Mouse (Mus musculus) embryonic facial prominence, embryonic 15.5 days (tissue): ENCODE measurements around the gene Letmd1. TPM values are rescaled to one million over a fixed set of nuclear protein-coding genes. Genes with fewer than 3 reads are reported as not detected.
A peak's percentile ranks its signal among the peaks of the same experiment; 100 is the strongest.
"Not testable (repeated sequence)": the region's sequence is repeated elsewhere in the genome, so short reads cannot be mapped to it uniquely, and the experiment has no call there.

Experiments
- ATAC-seq: fragments of 200-750 bp; cut with Nextera tagmentation; 2 replicates; pipeline ENCODE4 v1.8.0; 2017; ENCODE audit warnings: low read depth, moderate TSS enrichment; ENCODE audit not compliant: insufficient number of reproducible peaks, low FRiP score, low TSS enrichment
- H3K27ac ChIP-seq: fragments of 300-500 bp; sonication (generic); replicated peaks from 2 replicates; pipeline ENCODE4 v1.5.1; 2015; ENCODE audit warnings: mild to moderate bottlenecking, inconsistent platforms
- H3K27me3 ChIP-seq: fragments of 300-500 bp; sonication (generic); 2 replicates; pipeline ENCODE4 v1.6.1; 2015; ENCODE audit warnings: inconsistent platforms
- H3K36me3 ChIP-seq: fragments of 300-500 bp; sonication (generic); 2 replicates; pipeline ENCODE4 v1.6.1; 2015; ENCODE audit warnings: mild to moderate bottlenecking, inconsistent platforms
- H3K4me1 ChIP-seq: fragments of 300-500 bp; sonication (generic); 2 replicates; pipeline ENCODE4 v1.6.1; 2015; ENCODE audit warnings: inconsistent platforms
- H3K4me2 ChIP-seq: fragments of 300-500 bp; sonication (generic); replicated peaks from 2 replicates; pipeline ENCODE4 v1.6.1; 2015; ENCODE audit warnings: mild to moderate bottlenecking, inconsistent platforms
- H3K4me3 ChIP-seq: fragments of 300-500 bp; sonication (generic); replicated peaks from 2 replicates; pipeline ENCODE4 v1.5.1; 2015; ENCODE audit warnings: mild to moderate bottlenecking, inconsistent platforms
- H3K9ac ChIP-seq: fragments of 300-500 bp; sonication (generic); 2 replicates; pipeline ENCODE4 v1.6.1; 2015; ENCODE audit warnings: inconsistent platforms
- H3K9me3 ChIP-seq: fragments of 300-500 bp; sonication (generic); replicated peaks from 2 replicates; pipeline ENCODE4 v1.6.1; 2016; ENCODE audit warnings: inconsistent platforms
- WGBS: fragments of 180-500 bp; shearing (Covaris S2); methylation state at CpG from one replicate; pipeline ENCODE4 v1.1.7; 2015; 5-methylcytosine and 5-hydroxymethylcytosine counted together
- polyA plus RNA-seq: library from polyadenylated mRNA; unstranded; fragments of >200 nt; fragmentation: Nextera tagmentation; extraction: Ambion mirVana; gene quantifications from 2 replicates; pipeline ENCODE4 v1.2.1, GENCODE M21; 2015

Letmd1 gene
- polyA plus RNA-seq, 1 experiment from 2014 or later: 30.2 TPM

GRCm38 (mm10) chr15:100473926-100474503 is 5.2 kb downstream of the Letmd1 start:
- Histone ChIP-seq H3K9me3 (no peaks in the 10 kb centered on the region), H3K4me3 (no peak overlapping the region), H3K4me1 (peaks cover 14% of the 10 kb centered on the region), H3K36me3 (peaks cover 74% of the 10 kb centered on the region), H3K27ac (no peak overlapping the region), H3K4me2 (no peak overlapping the region), H3K9ac (no peak overlapping the region), H3K27me3 (no peaks in the 10 kb centered on the region)
- ATAC-seq: no peak
- 78% methylated on average over 7 of the region's 7 CpGs for WGBS

GRCm38 (mm10) chr15:100478351-100478750 is 9.5 kb downstream of the Letmd1 start:
- 0 out of 2 replicates have a peak, but pooled peaks cover 3% of the 10 kb centered on the region for H3K4me1 ChIP-seq
- no peak overlapping the region for H3K4me3 ChIP-seq
- no peaks in the 10 kb centered on the region for H3K9me3 ChIP-seq
- no peak overlapping the region for H3K9ac ChIP-seq
- no peaks in the 10 kb centered on the region for H3K27me3 ChIP-seq
- H3K36me3 ChIP-seq: peaks cover 93% of the 10 kb centered on the region
- WGBS: 74% methylated on average over 10 of the region's 10 CpGs
- H3K27ac ChIP-seq: peak overlapping the region; percentile 29; the same call in 1 of the 2 replicates
- no peak for ATAC-seq
- H3K4me2 ChIP-seq: no peak overlapping the region

GRCm38 (mm10) chr15:100478925-100479324 is 10.1 kb downstream of the Letmd1 start:
- ATAC-seq: peak; percentile 48; the same call in 1 of the 2 replicates
- no peaks in the 10 kb centered on the region for H3K9me3 ChIP-seq
- no peak overlapping the region for H3K9ac ChIP-seq
- no peaks in the 10 kb centered on the region for H3K27me3 ChIP-seq
- 48% methylated on average over 4 of the region's 4 CpGs for WGBS
- H3K4me3 ChIP-seq: no peak overlapping the region
- peak overlapping the region; percentile 29; the same call in 1 of the 2 replicates for H3K27ac ChIP-seq
- peaks cover 93% of the 10 kb centered on the region for H3K36me3 ChIP-seq
- 0 out of 2 replicates have a peak, but pooled peaks cover 3% of the 10 kb centered on the region for H3K4me1 ChIP-seq
- H3K4me2 ChIP-seq: no peak overlapping the region

GRCm38 (mm10) chr15:100485576-100485975 is 16.8 kb downstream of the Letmd1 start:
- WGBS: 83% methylated on average over 3 of the region's 3 CpGs
- Histone ChIP-seq H3K36me3 (peaks cover 70% of the 10 kb centered on the region), H3K4me2 (no peak overlapping the region), H3K4me1 (peaks cover 21% of the 10 kb centered on the region), H3K9me3 (no peaks in the 10 kb centered on the region), H3K9ac (no peak overlapping the region), H3K4me3 (no peak overlapping the region), H3K27me3 (no peaks in the 10 kb centered on the region), H3K27ac (no peak overlapping the region; the same call in 1 of the 2 replicates)
- no peak for ATAC-seq

GRCm38 (mm10) chr15:100486450-100486849 is 17.6 kb downstream of the Letmd1 start:
- peaks cover 62% of the 10 kb centered on the region for H3K36me3 ChIP-seq
- no peak overlapping the region for H3K4me3 ChIP-seq
- no peak overlapping the region for H3K4me2 ChIP-seq
- no peak overlapping the region for H3K27ac ChIP-seq
- WGBS: 47% methylated on average over 7 of the region's 7 CpGs
- H3K9ac ChIP-seq: no peak overlapping the region
- no peaks in the 10 kb centered on the region for H3K27me3 ChIP-seq
- H3K4me1 ChIP-seq: peaks cover 29% of the 10 kb centered on the region
- ATAC-seq: no peak
- no peaks in the 10 kb centered on the region for H3K9me3 ChIP-seq

GRCm38 (mm10) chr15:100487050-100487449 is 18.2 kb downstream of the Letmd1 start:
- Histone ChIP-seq H3K27me3 (no peaks in the 10 kb centered on the region), H3K4me1 (peaks cover 35% of the 10 kb centered on the region), H3K27ac (no peak overlapping the region), H3K4me3 (no peak overlapping the region), H3K9ac (no peak overlapping the region), H3K9me3 (no peaks in the 10 kb centered on the region), H3K4me2 (no peak overlapping the region), H3K36me3 (peaks cover 56% of the 10 kb centered on the region)
- WGBS: 83% methylated on average over 2 of the region's 2 CpGs
- ATAC-seq: no peak

- not testable (repeated sequence) for H3K4me2 ChIP-seq, H3K9me3 ChIP-seq, H3K27me3 ChIP-seq, H3K27ac ChIP-seq, H3K4me3 ChIP-seq, H3K9ac ChIP-seq, ATAC-seq
- WGBS: 79% methylated on average over 1 of the region's 1 CpGs
- Histone ChIP-seq H3K36me3 (peaks cover 44% of the 10 kb centered on the region), H3K4me1 (peaks cover 47% of the 10 kb centered on the region)
Measured at GRCm38 (mm10) chr15:100488297-100488696, 19.5 kb downstream of the Letmd1 start.

GRCm38 (mm10) chr15:100489263-100489662 is 20.4 kb downstream of the Letmd1 start:
- H3K4me1 ChIP-seq: peaks cover 56% of the 10 kb centered on the region
- no peaks in the 10 kb centered on the region for H3K27me3 ChIP-seq
- H3K4me3 ChIP-seq: no peak overlapping the region
- no peak overlapping the region for H3K4me2 ChIP-seq
- H3K36me3 ChIP-seq: peaks cover 36% of the 10 kb centered on the region
- ATAC-seq: no peak
- no peak overlapping the region for H3K9ac ChIP-seq
- WGBS: 74% methylated on average over 15 of the region's 15 CpGs
- peak overlapping the region; percentile 12; the same call in 1 of the 2 replicates for H3K27ac ChIP-seq
- no peaks in the 10 kb centered on the region for H3K9me3 ChIP-seq

- Histone ChIP-seq H3K27me3 (no peaks in the 10 kb centered on the region), H3K4me2 (0 out of 2 replicates have a peak overlapping the region, but pooled peaks have one; percentile 8), H3K9ac (no peak overlapping the region), H3K9me3 (no peaks in the 10 kb centered on the region), H3K4me1 (peaks cover 56% of the 10 kb centered on the region), H3K36me3 (peaks cover 18% of the 10 kb centered on the region), H3K27ac (no peak overlapping the region), H3K4me3 (no peak overlapping the region)
- 61% methylated on average over 9 of the region's 9 CpGs for WGBS
- no peak for ATAC-seq
Measured at GRCm38 (mm10) chr15:100491966-100492365, 23.1 kb downstream of the Letmd1 start.

GRCm38 (mm10) chr15:100494647-100495046 is 25.8 kb downstream of the Letmd1 start:
- Histone ChIP-seq H3K9ac (peak overlapping the region; percentile 96), H3K27me3 (no peaks in the 10 kb centered on the region), H3K4me1 (peaks cover 48% of the 10 kb centered on the region), H3K36me3 (no peaks in the 10 kb centered on the region), H3K27ac (peak overlapping the region; percentile 94), H3K4me2 (peak overlapping the region; percentile 90), H3K9me3 (no peaks in the 10 kb centered on the region), H3K4me3 (peak overlapping the region; percentile 82)
- peak; percentile 82 for ATAC-seq
- 0% methylated on average over 29 of the region's 29 CpGs for WGBS

- 0% methylated on average over 40 of the region's 40 CpGs for WGBS
Measured at GRCm38 (mm10) chr15:100495102-100495501, 26.3 kb downstream of the Letmd1 start, which contains the start of gene Csrnp2. Gene Csrnp2, minus strand, starts transcription at chr15:100495488.

GRCm38 (mm10) chr15:100499506-100499905 is 30.7 kb downstream of the Letmd1 start:
- H3K9me3 ChIP-seq, H3K4me2 ChIP-seq, H3K9ac ChIP-seq, H3K36me3 ChIP-seq, H3K27ac ChIP-seq, H3K4me1 ChIP-seq, ATAC-seq, H3K27me3 ChIP-seq, H3K4me3 ChIP-seq: not testable (repeated sequence)
- whole genome bisulfite sequencing: 87% methylated on average over 8 of the region's 8 CpGs

More at GRCm38 (mm10) chr15:100495102-100495501, 26.3 kb downstream of the Letmd1 start, which contains the start of gene Csrnp2:
- Histone ChIP-seq H3K27ac (peak within 1 kb of the TSS; percentile 94), H3K27me3 (no peaks in the 10 kb centered on the region), H3K4me3 (peak within 1 kb of the TSS; percentile 82), H3K9ac (peak within 1 kb of the TSS; percentile 96), H3K9me3 (no peaks in the 10 kb centered on the region), H3K4me2 (peak within 1 kb of the TSS; percentile 90), H3K36me3 (no peaks in the 10 kb centered on the region), H3K4me1 (peaks cover 44% of the 10 kb centered on the region)
- peak; percentile 98 for ATAC-seq
